ENCODE assay signal across 17 mouse cellular contexts in the genomic region with DNA sequence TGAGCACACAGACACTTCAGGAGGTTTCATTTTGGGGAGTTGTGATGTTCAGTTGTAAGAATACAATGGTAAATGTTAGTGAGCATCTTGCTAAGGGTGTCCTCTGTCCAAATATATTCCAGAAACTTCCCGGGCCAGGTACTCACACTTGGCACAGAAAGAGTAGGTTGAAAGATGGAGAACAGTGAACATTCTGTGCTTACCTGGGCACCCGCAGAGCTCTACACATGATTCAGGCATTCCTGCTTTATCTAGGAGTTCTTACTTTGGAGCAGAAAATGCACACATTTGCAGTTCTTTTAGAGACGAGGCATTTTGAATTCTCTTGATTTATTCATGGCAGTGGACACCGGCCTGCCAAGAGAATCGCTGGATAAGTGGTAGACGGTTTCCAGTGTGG.
"Had no signal": no experiment of that assay in that cellular context is flagged by ENCODE, and none has a peak within 500 bp of the region (broad histone marks: within the 10 kb centered on the region; RNA-seq: fewer than 3 reads in every experiment).

No protein-coding gene starts in this region.

- H3K9me3 ChIP-seq: limb, embryonic 12.5 days; limb, embryonic 15.5 days; lung, embryonic 15.5 days; midbrain, embryonic 12.5 days had no signal

- H3K4me3 ChIP-seq: limb, embryonic 12.5 days; limb, embryonic 15.5 days; lung, embryonic 15.5 days; megakaryocyte, embryonic 14.5 days; midbrain, embryonic 12.5 days had no signal

- H3K27me3 ChIP-seq: limb, embryonic 12.5 days; limb, embryonic 15.5 days; lung, embryonic 15.5 days; megakaryocyte, embryonic 14.5 days; midbrain, embryonic 12.5 days had no signal

- ATAC-seq: intestine, embryonic 16.5 days; liver, postnatal 0 days had no signal

- H3K36me3 ChIP-seq: limb, embryonic 12.5 days; limb, embryonic 15.5 days; lung, embryonic 15.5 days; midbrain, embryonic 12.5 days had no signal

- DNase-seq: kidney, adult 18-20 months; kidney, adult 9 months; kidney, postnatal 14 days; kidney, postnatal 4 days; left cerebral cortex, postnatal 4 days; liver, postnatal 0 days; lung, postnatal 36 days; thymus, adult 18-20 months; thymus, postnatal 36 days had no signal

- H3K4me2 ChIP-seq: limb, embryonic 12.5 days; limb, embryonic 15.5 days; liver, embryonic 11.5 days; lung, embryonic 15.5 days; midbrain, embryonic 12.5 days had no signal

- H3K4me1 ChIP-seq: midbrain, embryonic 12.5 days had no signal

- H3K27ac ChIP-seq: limb, embryonic 12.5 days; limb, embryonic 15.5 days; liver, embryonic 14.5 days; lung, embryonic 15.5 days; midbrain, embryonic 12.5 days had no signal

- H3K9ac ChIP-seq: limb, embryonic 12.5 days; limb, embryonic 15.5 days; liver, embryonic 14.5 days; liver, postnatal 0 days; lung, embryonic 15.5 days; midbrain, embryonic 12.5 days had no signal
